Mouse (Mus musculus) embryonic facial prominence, embryonic 11.5 days (tissue): ENCODE results near the gene Vps16. TPM values are rescaled to one million over a fixed set of nuclear protein-coding genes. Genes with fewer than 3 reads are reported as not detected.

Source experiments
- ATAC-seq: fragments of 200-750 bp; cut with Nextera tagmentation; replicated peaks from 2 replicates; pipeline ENCODE4 v1.8.0; 2017; ENCODE audit warnings: low read depth; ENCODE audit not compliant: insufficient number of reproducible peaks, low FRiP score, low TSS enrichment
- DNase-seq: peaks from one replicate; pipeline ENCODE4 v3.0.0-alpha.2; 2015; ENCODE audit warnings: low spot score
- H3K27ac ChIP-seq: fragments of 300-500 bp; sonication (generic); replicated peaks from 2 replicates; pipeline ENCODE4 v1.5.1; 2014; ENCODE audit warnings: mild to moderate bottlenecking, low read depth, low read length, control low read depth
- H3K27me3 ChIP-seq: fragments of 300-500 bp; sonication (generic); 2 replicates; pipeline ENCODE4 v1.6.1; 2014; ENCODE audit warnings: mild to moderate bottlenecking, low read length, moderate library complexity, mixed read lengths; ENCODE audit not compliant: control insufficient read depth, insufficient read depth
- H3K36me3 ChIP-seq: fragments of 300-500 bp; sonication (generic); replicated peaks from 2 replicates; pipeline ENCODE4 v1.6.1; 2014; ENCODE audit warnings: low read depth, mild to moderate bottlenecking, low read length, moderate library complexity, mixed read lengths; ENCODE audit not compliant: control insufficient read depth, insufficient read depth
- H3K4me1 ChIP-seq: fragments of 300-500 bp; sonication (generic); 2 replicates; pipeline ENCODE4 v1.6.1; 2014; ENCODE audit warnings: low read length, mixed read lengths; ENCODE audit not compliant: control insufficient read depth, insufficient read depth
- H3K4me2 ChIP-seq: fragments of 300-500 bp; sonication (generic); 2 replicates; pipeline ENCODE4 v1.6.1; 2014; ENCODE audit warnings: low read depth, mild to moderate bottlenecking, control low read depth, low read length, moderate library complexity
- H3K4me3 ChIP-seq: fragments of 300-500 bp; sonication (generic); 2 replicates; pipeline ENCODE4 v1.5.1; 2014; ENCODE audit warnings: low read depth, low read length, control low read depth
- H3K9ac ChIP-seq: fragments of 300-500 bp; sonication (generic); replicated peaks from 2 replicates; pipeline ENCODE4 v1.6.1; 2014; ENCODE audit warnings: mild to moderate bottlenecking, control low read depth, low read length
- H3K9me3 ChIP-seq: fragments of 300-500 bp; sonication (generic); replicated peaks from 2 replicates; pipeline ENCODE4 v1.6.1; 2016; ENCODE audit warnings: mild to moderate bottlenecking, low read length, inconsistent platforms, mixed read lengths; ENCODE audit not compliant: control insufficient read depth
- WGBS: fragments of 180-500 bp; shearing (Covaris S2); extraction: QIAGEN DNeasy Blood & Tissue Kit; methylation state at CpG from one replicate; pipeline ENCODE4 v1.1.7; 2014; 5-methylcytosine and 5-hydroxymethylcytosine counted together
- polyA plus RNA-seq: library from polyadenylated mRNA; unstranded; fragments of >200 nt; fragmentation: Nextera tagmentation; extraction: Ambion mirVana; gene quantifications from 2 replicates; pipeline ENCODE4 v1.2.1, GENCODE M21; 2014

Vps16 gene
- polyA plus RNA-seq, 1 experiment from 2014 or later = 81.9 TPM

GRCm38 (mm10) chr2:130449021-130449793 lies 25.1 kb downstream of the Vps16 start:
- Histone ChIP-seq H3K27ac (no peak overlapping the region), H3K9ac (peak overlapping the region; percentile 83), H3K4me1 (no peaks in the 10 kb centered on the region), H3K4me2 (peak overlapping the region; percentile 86), H3K4me3 (peak overlapping the region; percentile 92), H3K36me3 (peaks cover 2% of the 10 kb centered on the region; the same call in 1 of the 2 replicates), H3K27me3 (no peaks in the 10 kb centered on the region), H3K9me3 (no peaks in the 10 kb centered on the region)
- ATAC-seq (peak; percentile 35; the same call in 1 of the 2 replicates), DNase-seq (peak; percentile 36)
- WGBS = 9% methylated on average over 17 of the region's 17 CpGs

- H3K27ac ChIP-seq = peak within 1 kb of the TSS; percentile 62; the same call in 1 of the 2 replicates
- peak within 1 kb of the TSS; percentile 92 for H3K4me3 ChIP-seq
- peak within 1 kb of the TSS; percentile 83 for H3K9ac ChIP-seq
- WGBS = under 1% methylated on average over 46 of the region's 50 CpGs
- ATAC-seq = peak; percentile 94
- H3K9me3 ChIP-seq = no peaks in the 10 kb centered on the region
- peak; percentile 93 for DNase-seq
- no peaks in the 10 kb centered on the region for H3K36me3 ChIP-seq
- H3K27me3 ChIP-seq = no peaks in the 10 kb centered on the region
- no peaks in the 10 kb centered on the region for H3K4me1 ChIP-seq
- H3K4me2 ChIP-seq = peak within 1 kb of the TSS; percentile 86
Measured at GRCm38 (mm10) chr2:130449794-130450433, 25.8 kb downstream of the Vps16 start, which contains the start of gene Ptpra. Ptpra (plus strand) TSS chr2:130450278.

- peak overlapping the region; percentile 83 for H3K9ac ChIP-seq
- no peaks in the 10 kb centered on the region for H3K36me3 ChIP-seq
- peak overlapping the region; percentile 62; the same call in 1 of the 2 replicates for H3K27ac ChIP-seq
- H3K27me3 ChIP-seq = no peaks in the 10 kb centered on the region
- peak; percentile 76 for ATAC-seq
- peak; percentile 59 for DNase-seq
- peak overlapping the region; percentile 92 for H3K4me3 ChIP-seq
- no peaks in the 10 kb centered on the region for H3K9me3 ChIP-seq
- no peaks in the 10 kb centered on the region for H3K4me1 ChIP-seq
- peak overlapping the region; percentile 86 for H3K4me2 ChIP-seq
- 2% methylated on average over 43 of the region's 47 CpGs for WGBS
Measured at GRCm38 (mm10) chr2:130450434-130450796, 26.3 kb downstream of the Vps16 start.

- H3K27ac ChIP-seq = no peak overlapping the region
- peak overlapping the region; percentile 83 for H3K9ac ChIP-seq
- no peaks in the 10 kb centered on the region for H3K36me3 ChIP-seq
- no peak for DNase-seq
- H3K4me3 ChIP-seq = peak overlapping the region; percentile 92
- no peaks in the 10 kb centered on the region for H3K27me3 ChIP-seq
- H3K9me3 ChIP-seq = no peaks in the 10 kb centered on the region
- ATAC-seq = no peak
- H3K4me1 ChIP-seq = no peaks in the 10 kb centered on the region
- peak overlapping the region; percentile 86 for H3K4me2 ChIP-seq
- 80% methylated on average over 14 of the region's 14 CpGs for WGBS
Measured at GRCm38 (mm10) chr2:130451086-130451726, 27.1 kb downstream of the Vps16 start.

- no peak for ATAC-seq
- no peaks in the 10 kb centered on the region for H3K27me3 ChIP-seq
- H3K9ac ChIP-seq = no peak overlapping the region
- no peak overlapping the region for H3K4me3 ChIP-seq
- no peak overlapping the region for H3K27ac ChIP-seq
- no peak overlapping the region for H3K4me2 ChIP-seq
- no peaks in the 10 kb centered on the region for H3K4me1 ChIP-seq
- no peaks in the 10 kb centered on the region for H3K36me3 ChIP-seq
- no peak for DNase-seq
- H3K9me3 ChIP-seq = no peaks in the 10 kb centered on the region
- WGBS = 66% methylated on average over 3 of the region's 3 CpGs
Measured at GRCm38 (mm10) chr2:130451727-130452090, 27.6 kb downstream of the Vps16 start.

GRCm38 (mm10) chr2:130452266-130452665 lies 28.1 kb downstream of the Vps16 start:
- no peak overlapping the region for H3K27ac ChIP-seq
- no peak overlapping the region for H3K4me3 ChIP-seq
- H3K9ac ChIP-seq = no peak overlapping the region
- H3K4me1 ChIP-seq = no peaks in the 10 kb centered on the region
- H3K9me3 ChIP-seq = no peaks in the 10 kb centered on the region
- no peaks in the 10 kb centered on the region for H3K27me3 ChIP-seq
- DNase-seq = no peak
- ATAC-seq = no peak
- no peak overlapping the region for H3K4me2 ChIP-seq
- WGBS = 66% methylated on average over 2 of the region's 2 CpGs
- H3K36me3 ChIP-seq = no peaks in the 10 kb centered on the region

GRCm38 (mm10) chr2:130453421-130453820 lies 29.3 kb downstream of the Vps16 start:
- Histone ChIP-seq H3K4me3 (no peak overlapping the region), H3K27me3 (no peaks in the 10 kb centered on the region), H3K27ac (no peak overlapping the region), H3K4me2 (no peak overlapping the region), H3K9me3 (no peaks in the 10 kb centered on the region), H3K9ac (no peak overlapping the region), H3K4me1 (no peaks in the 10 kb centered on the region), H3K36me3 (no peaks in the 10 kb centered on the region)
- 82% methylated on average over 6 of the region's 6 CpGs for WGBS
- no peak for ATAC-seq
- DNase-seq = no peak
